Mouse (Mus musculus) telencephalon, adult 2 months (tissue): ENCODE measurements around the gene Tmem213.

Experiments used
- DNase-seq: peaks from one replicate; pipeline ENCODE4 v3.0.0-alpha.2; 2011; ENCODE audit warnings: low read depth, low spot score

Gene Tmem213

GRCm38 (mm10) chr6:38152305-38152704 lies 43.2 kb downstream of the Tmem213 start:
- DNase-seq: no peak

GRCm38 (mm10) chr6:38156204-38156603 lies 47.1 kb downstream of the Tmem213 start:
- no peak for DNase-seq

DNA sequence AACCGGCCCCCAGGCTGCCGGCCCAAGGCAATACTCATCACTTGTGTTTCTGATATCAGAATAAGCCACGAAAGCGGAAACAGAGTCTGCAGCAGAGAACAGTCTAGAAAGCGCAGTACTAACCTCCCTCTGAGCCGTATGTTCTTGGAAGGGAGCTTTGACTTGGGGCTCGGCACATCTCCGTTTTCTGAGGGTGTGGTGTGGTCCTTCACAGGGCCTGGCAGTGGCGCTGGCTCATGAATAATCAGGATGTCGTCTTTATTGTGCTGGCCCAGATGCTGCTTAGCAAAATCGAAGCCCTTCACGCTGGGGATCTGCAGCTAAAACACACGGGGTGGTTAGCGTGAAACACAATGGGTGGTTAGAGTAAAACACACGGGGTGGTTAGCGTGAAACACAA lies 48.9 kb downstream of the Tmem213 start:
- DNase-seq: no peak

DNA sequence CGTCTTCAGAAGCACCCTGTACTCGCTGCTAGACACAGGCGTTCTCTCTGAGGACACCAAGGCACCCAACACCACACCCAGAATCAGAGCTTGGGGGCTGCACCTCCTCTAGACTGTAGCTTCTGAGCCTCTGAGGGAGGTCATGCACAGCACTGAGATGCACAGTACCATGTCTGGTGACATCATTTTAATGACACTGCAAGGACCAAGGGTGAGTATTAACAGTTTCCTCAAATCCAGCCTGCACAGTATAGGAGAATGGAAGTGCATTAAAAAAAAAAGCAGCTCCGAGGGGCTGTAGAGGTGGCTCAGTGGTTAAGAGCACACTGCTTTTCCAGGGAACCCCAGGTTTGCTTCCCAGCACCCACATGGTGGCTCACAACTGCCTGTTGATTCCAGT lies 50.5 kb downstream of the Tmem213 start:
- DNase-seq: no peak

DNA sequence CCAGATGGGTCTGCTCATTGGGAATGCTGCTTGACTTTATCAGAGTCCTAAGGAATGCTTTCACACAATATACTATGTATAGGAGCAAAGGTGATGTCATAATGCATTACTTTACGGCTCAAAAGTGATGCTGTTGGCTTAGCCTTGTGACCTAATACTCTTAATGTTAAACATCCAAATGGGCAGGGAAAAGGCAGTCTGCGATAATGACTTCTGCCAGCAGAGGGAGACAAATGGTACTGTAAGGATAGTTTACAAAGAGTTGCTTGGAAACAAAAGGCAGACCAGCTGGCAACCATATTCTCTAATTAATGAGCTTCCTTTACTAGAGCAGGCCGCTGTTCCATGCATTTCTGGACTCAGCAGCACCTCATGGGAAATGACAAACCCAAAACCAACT lies 51.0 kb downstream of the Tmem213 start:
- peak; percentile 65 for DNase-seq

- DNase-seq: no peak
These were observed 51.5 kb downstream of the Tmem213 start for GRCm38 (mm10) chr6:38160556-38160955.

GRCm38 (mm10) chr6:38162825-38163504 lies 53.9 kb downstream of the Tmem213 start:
- no peak for DNase-seq

DNA sequence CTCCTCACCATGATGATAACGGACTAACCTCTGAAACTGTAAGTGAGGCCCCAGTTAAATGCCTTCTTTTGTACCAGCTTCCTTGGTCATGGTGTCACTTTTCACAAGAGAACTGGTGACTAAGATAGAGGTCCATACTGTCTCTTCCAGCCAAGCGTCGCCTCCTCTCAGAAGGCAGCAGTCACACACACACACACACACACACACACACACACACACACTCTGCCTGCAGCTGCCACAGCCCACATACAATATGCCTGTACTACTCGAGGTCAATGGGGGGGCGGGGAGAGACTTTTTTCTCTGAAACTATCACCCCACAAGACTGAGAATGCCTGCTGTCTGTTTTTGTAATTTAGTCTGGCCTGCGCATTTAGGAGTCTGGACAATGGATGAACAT lies 55.6 kb downstream of the Tmem213 start:
- no peak for DNase-seq

DNA sequence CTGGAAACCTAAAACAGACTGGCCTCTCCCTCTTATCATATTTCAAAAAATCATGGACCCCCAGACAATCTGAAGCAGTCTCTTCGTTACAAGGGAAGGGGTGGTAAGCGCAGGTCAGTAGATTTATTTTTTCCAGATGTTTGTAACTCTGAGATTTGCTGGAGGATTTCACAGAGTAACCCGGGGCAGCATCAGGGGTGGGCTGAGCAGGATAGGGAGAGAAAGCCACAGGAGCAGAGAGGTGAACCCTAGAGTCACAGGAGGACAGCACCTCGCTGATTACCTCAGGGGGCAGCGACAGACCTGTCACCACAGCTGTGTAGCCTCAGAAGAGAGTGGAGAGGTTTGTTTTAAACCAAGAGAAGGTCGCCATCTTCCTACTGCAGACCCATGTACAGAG lies 56.3 kb downstream of the Tmem213 start:
- no peak for DNase-seq
